Mouse (Mus musculus): ENCODE measurements around the gene Tesmin. TPM values are rescaled to one million over a fixed set of nuclear protein-coding genes. Genes with fewer than 3 reads are reported as not detected.

The Tesmin gene
- polyA plus RNA-seq, 1 experiment from 2014 or later = 0.36 TPM

DNA sequence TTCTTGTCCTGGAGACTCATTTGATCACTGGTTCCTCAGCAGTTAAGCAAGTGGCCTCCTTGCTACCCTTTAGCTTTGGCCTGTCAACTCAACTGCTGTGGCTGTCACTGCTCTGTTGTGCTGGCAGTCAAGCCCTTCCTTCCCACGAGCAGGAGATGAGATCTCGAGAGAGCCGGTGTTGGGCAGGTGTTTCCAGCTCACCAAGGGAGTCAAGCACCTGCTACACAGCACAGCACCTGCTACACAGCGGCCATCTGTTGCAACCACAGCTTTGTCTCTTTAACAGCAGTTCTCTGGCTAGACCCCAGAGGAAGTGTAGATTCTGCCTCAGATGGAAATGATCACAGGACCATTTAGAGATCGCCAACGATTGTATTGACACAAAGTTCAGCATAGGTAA, 63.0 kb downstream of the Tesmin start:
- 51% methylated on average over 6 of the region's 6 CpGs for WGBS
- H3K27me3 ChIP-seq (ENCODE audit: insufficient read depth, low read length) = no peaks in the 10 kb centered on the region
- H3K4me2 ChIP-seq (replicated peaks; ENCODE audit: low read depth, low read length) = no peak overlapping the region
- H3K36me3 ChIP-seq (ENCODE audit: insufficient read depth, low read length) = peaks cover 29% of the 10 kb centered on the region
- no peak overlapping the region for H3K4me3 ChIP-seq (ENCODE audit: low read length)
- H3K27ac ChIP-seq (ENCODE audit: low read length) = no peak overlapping the region
- H3K4me1 ChIP-seq (ENCODE audit: insufficient read depth, low read length) = no peaks in the 10 kb centered on the region
- no peak overlapping the region for H3K9ac ChIP-seq (replicated peaks; ENCODE audit: low read length)
- peak; percentile 64; the same call in 1 of the 2 replicates for ATAC-seq (ENCODE audit: low FRiP score, low TSS enrichment)
- no peaks in the 10 kb centered on the region; the same call in 1 of the 2 replicates for H3K9me3 ChIP-seq (ENCODE audit: low read length)

Other genes with a start within 250 kb of the Tesmin start
- gene Mrpl21, start 106.0 kb upstream of the Tesmin start, polyA plus RNA-seq (2015; fragmentation: Nextera tagmentation; extraction: Ambion mirVana) = 117 and 125 TPM in 2 replicates
- 11.2 and 11.6 TPM in 2 replicates for gene Ighmbp2, start 105.8 kb upstream of the Tesmin start, polyA plus RNA-seq (2015; fragmentation: Nextera tagmentation; extraction: Ambion mirVana)
- gene Cpt1a, start 66.5 kb upstream of the Tesmin start, polyA plus RNA-seq (2015; fragmentation: Nextera tagmentation; extraction: Ambion mirVana) = 44.5 and 46.4 TPM in 2 replicates
- gene Gal, start 25.7 kb downstream of the Tesmin start, polyA plus RNA-seq (2015; fragmentation: Nextera tagmentation; extraction: Ambion mirVana) = 0.46 and 0.62 TPM in 2 replicates
- 67.7 and 68.7 TPM in 2 replicates for gene Ppp6r3, start 186.9 kb downstream of the Tesmin start, polyA plus RNA-seq (2015; fragmentation: Nextera tagmentation; extraction: Ambion mirVana)

All from kidney, embryonic 16.5 days (tissue).